Mouse (Mus musculus): Measurements from ENCODE around the gene Pax5.

- peak; percentile 75 for TF ChIP-seq CTCF (IDR thresholded peaks at IDR 0.05; ENCODE audit: control insufficient read depth, insufficient read depth, insufficient read length)
- peak; percentile 20 for TF ChIP-seq MYOD1 (IDR thresholded peaks at IDR 0.05; ENCODE audit: control insufficient read depth, insufficient read length, low read depth)
- no peak for TF ChIP-seq MYOG (IDR thresholded peaks at IDR 0.05; ENCODE audit: control insufficient read depth, extremely low read depth, insufficient read length)
- TF ChIP-seq USF1 (IDR thresholded peaks at IDR 0.05; ENCODE audit: low read depth) = no peak
- no peak for TF ChIP-seq MAX (IDR thresholded peaks at IDR 0.05)
- no peak for TF ChIP-seq CEBPB (IDR thresholded peaks at IDR 0.05; ENCODE audit: low read depth)
- no peak for TF ChIP-seq FOSL1 (IDR thresholded peaks at IDR 0.05; ENCODE audit: insufficient read depth, low read length, poor library complexity, severe bottlenecking)
Measured at GRCm38 (mm10) chr4:44564602-44565001, 145.7 kb downstream of the Pax5 start.
